Mouse (Mus musculus) urinary bladder, postnatal 14 days (tissue): ENCODE results near the gene Espnl.

Experiments
- DNase-seq: peaks from one replicate; pipeline ENCODE4 v3.0.0; 2021; ENCODE audit warnings: low spot score

Gene Espnl

GRCm38 (mm10) chr1:91380453-91381090 is 58.7 kb downstream of the Espnl start:
- peak; percentile 79 for DNase-seq

- no peak for DNase-seq
These were observed 59.2 kb downstream of the Espnl start for GRCm38 (mm10) chr1:91381091-91381471.

- DNase-seq = no peak
These were observed 68.5 kb downstream of the Espnl start for GRCm38 (mm10) chr1:91390369-91390768.

GRCm38 (mm10) chr1:91397927-91398259 is 76.0 kb downstream of the Espnl start:
- no peak for DNase-seq
